Comparison of ENCODE assay signal across 8 mouse cellular contexts in the genomic region with DNA sequence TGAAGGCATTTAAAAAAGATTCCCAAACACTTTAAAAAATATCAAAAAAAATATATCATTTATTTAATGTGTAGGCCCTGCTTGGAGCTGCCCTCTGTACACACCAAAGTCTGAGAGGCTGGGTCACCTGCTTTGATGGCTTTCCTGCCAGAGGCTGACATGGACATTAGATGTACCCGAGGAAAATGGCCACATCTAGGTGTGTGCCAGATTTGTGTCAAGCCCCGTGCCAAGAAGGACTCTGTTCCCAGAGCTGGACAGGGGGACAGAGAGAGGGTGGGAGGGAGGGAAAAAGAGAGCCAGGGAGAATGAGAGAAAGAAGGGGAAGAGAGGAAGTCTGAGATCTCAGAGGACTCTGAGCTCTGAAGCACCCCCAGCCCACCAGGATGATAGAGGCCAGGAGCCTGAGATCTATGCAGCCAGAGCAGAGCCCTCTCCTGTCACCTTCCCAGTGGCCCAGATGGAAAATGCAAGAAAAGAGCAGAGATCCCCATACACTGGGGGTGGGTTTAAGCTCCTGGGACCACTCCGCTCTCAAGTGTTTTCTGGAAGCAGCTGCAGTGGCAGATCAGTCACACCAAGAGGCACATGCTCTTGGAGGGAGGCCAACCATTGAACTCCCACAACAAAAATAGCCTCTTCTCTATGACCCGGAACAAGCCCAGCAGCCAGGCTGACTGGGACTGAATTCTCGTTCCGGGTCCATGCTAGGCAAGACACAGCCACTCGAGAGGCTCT. TPM values are rescaled to one million over a fixed set of nuclear protein-coding genes. Genes with fewer than 3 reads are reported as not detected.
DNase-seq lines count a peak whose midpoint lies in the region; ATAC-seq lines count a peak whose summit lies in the region.

No protein-coding gene starts in this region.

- no peaks in the 10 kb centered on the region for H3K9me3 ChIP-seq in hindbrain, embryonic 15.5 days
- H3K9me3 ChIP-seq in midbrain, embryonic 15.5 days = no peaks in the 10 kb centered on the region

- no peaks in the 10 kb centered on the region for H3K27me3 ChIP-seq in hindbrain, embryonic 15.5 days
- H3K27me3 ChIP-seq in midbrain, embryonic 15.5 days (replicated peaks) = no peaks in the 10 kb centered on the region

- H3K36me3 ChIP-seq in hindbrain, embryonic 15.5 days = peaks cover 26% of the 10 kb centered on the region
- peaks cover 7% of the 10 kb centered on the region; the same call in 1 of the 2 replicates for H3K36me3 ChIP-seq in midbrain, embryonic 15.5 days (replicated peaks)

- 38% methylated on average over 7 of the region's 7 CpGs for WGBS in hindbrain, embryonic 15.5 days
- WGBS in midbrain, embryonic 15.5 days = 50% methylated on average over 7 of the region's 7 CpGs

- peaks cover 24% of the 10 kb centered on the region for H3K4me1 ChIP-seq in hindbrain, embryonic 15.5 days (replicated peaks)
- peaks cover 7% of the 10 kb centered on the region; the same call in 1 of the 2 replicates for H3K4me1 ChIP-seq in midbrain, embryonic 15.5 days

- DNase-seq in MN1 (ENCODE audit: low spot score) (peak; percentile 74), liver (no peak)
- peak; percentile 60 to 77 for DNase-seq in adrenal gland, postnatal 36 days
- DNase-seq in frontal cortex, postnatal 36 days (ENCODE audit: low spot score in 2 of 2) = peak; percentile 36 to 51
- peak; percentile 41 to 58 for DNase-seq in layer of hippocampus, postnatal 10 days (ENCODE audit: low spot score in 2 of 2)

- H3K27ac ChIP-seq in hindbrain, embryonic 15.5 days (replicated peaks) = peak overlapping the region; percentile 86
- peak overlapping the region; percentile 76 for H3K27ac ChIP-seq in midbrain, embryonic 15.5 days

- ATAC-seq in hindbrain, embryonic 15.5 days (ENCODE audit: low FRiP score, low read depth) = peak; percentile 84
- ATAC-seq in midbrain, embryonic 15.5 days (replicated peaks) = peak; percentile 70
- no peak for ATAC-seq in erythroid progenitor cell, adult 5-6 weeks (replicated peaks; ENCODE audit: low FRiP score, poor library complexity, severe bottlenecking)

- H3K4me2 ChIP-seq in hindbrain, embryonic 15.5 days = peak overlapping the region; percentile 15; the same call in 1 of the 2 replicates
- H3K4me2 ChIP-seq in midbrain, embryonic 15.5 days = no peak overlapping the region

- no peak overlapping the region for H3K4me3 ChIP-seq in hindbrain, embryonic 15.5 days
- no peak overlapping the region for H3K4me3 ChIP-seq in midbrain, embryonic 15.5 days

- H3K9ac ChIP-seq in hindbrain, embryonic 15.5 days = no peak overlapping the region
- H3K9ac ChIP-seq in midbrain, embryonic 15.5 days = no peak overlapping the region

RNA-seq across cellular contexts. Expression of a gene that starts 19.7 kb away (rescaled TPM):
- 1 to 10 TPM; 3.0 to 7.0 TPM for total RNA-seq in adrenal gland, postnatal 36 days (2021)
- polyA plus RNA-seq in hindbrain, embryonic 15.5 days (2015; fragmentation: Nextera tagmentation; extraction: Ambion mirVana) = 0.19 and 0.28 TPM in 2 replicates
- total RNA-seq in layer of hippocampus, postnatal 10 days (2021) = 1 to 10 TPM; 2.4 TPM
- polyA plus RNA-seq in midbrain, embryonic 15.5 days (2015; fragmentation: Nextera tagmentation; extraction: Ambion mirVana) = 0.26 and 0.61 TPM in 2 replicates
- not detected in 2 replicates for total RNA-seq in erythroid progenitor cell, adult 5-6 weeks (2015; ENCODE audit: low replicate concordance)
- total RNA-seq in erythroid progenitor cell, adult 5-6 weeks (2017; ENCODE audit: low replicate concordance) = not detected in 2 replicates

RNA-seq across cellular contexts. Expression of a gene that starts 21.4 kb away (rescaled TPM):
- 10 to 100 TPM; 46.0 to 65.8 TPM for total RNA-seq in adrenal gland, postnatal 36 days (2021)
- polyA plus RNA-seq in hindbrain, embryonic 15.5 days (2015; fragmentation: Nextera tagmentation; extraction: Ambion mirVana) = 8.2 and 9.9 TPM in 2 replicates
- total RNA-seq in layer of hippocampus, postnatal 10 days (2021) = 10 to 100 TPM; 55.8 to 57.4 TPM
- polyA plus RNA-seq in midbrain, embryonic 15.5 days (2015; fragmentation: Nextera tagmentation; extraction: Ambion mirVana) = 9.7 and 10.7 TPM in 2 replicates
- total RNA-seq in erythroid progenitor cell, adult 5-6 weeks (2015; ENCODE audit: low replicate concordance) = 10.1 and 17.3 TPM in 2 replicates
- total RNA-seq in erythroid progenitor cell, adult 5-6 weeks (2017; ENCODE audit: low replicate concordance) = 2.3 and 4.9 TPM in 2 replicates

RNA-seq across cellular contexts. Expression of a gene that starts 24.9 kb away (rescaled TPM):
- total RNA-seq in adrenal gland, postnatal 36 days (2021) = 1 to 10 TPM in 1 of 2 experiments, under 1 TPM in 1; 0.79 to 1.3 TPM
- 0.36 and 0.58 TPM in 2 replicates for polyA plus RNA-seq in hindbrain, embryonic 15.5 days (2015; fragmentation: Nextera tagmentation; extraction: Ambion mirVana)
- total RNA-seq in layer of hippocampus, postnatal 10 days (2021) = under 1 TPM; 0.69 to 0.98 TPM
- polyA plus RNA-seq in midbrain, embryonic 15.5 days (2015; fragmentation: Nextera tagmentation; extraction: Ambion mirVana) = 0.32 and 0.65 TPM in 2 replicates
- total RNA-seq in erythroid progenitor cell, adult 5-6 weeks (2015; ENCODE audit: low replicate concordance) = not detected in 2 replicates
- not detected in 2 replicates for total RNA-seq in erythroid progenitor cell, adult 5-6 weeks (2017; ENCODE audit: low replicate concordance)

RNA-seq across cellular contexts. Expression of a gene that starts 37.4 kb away (rescaled TPM):
- total RNA-seq in adrenal gland, postnatal 36 days (2021) = 10 to 100 TPM in 1 of 2 experiments, 1 to 10 TPM in 1; 9.5 to 12.9 TPM
- 37.7 and 49.9 TPM in 2 replicates for polyA plus RNA-seq in hindbrain, embryonic 15.5 days (2015; fragmentation: Nextera tagmentation; extraction: Ambion mirVana)
- total RNA-seq in layer of hippocampus, postnatal 10 days (2021) = 1 to 10 TPM; 4.6 to 5.0 TPM
- 35.2 and 41.0 TPM in 2 replicates for polyA plus RNA-seq in midbrain, embryonic 15.5 days (2015; fragmentation: Nextera tagmentation; extraction: Ambion mirVana)
- 0.72 and 2.9 TPM in 2 replicates for total RNA-seq in erythroid progenitor cell, adult 5-6 weeks (2015; ENCODE audit: low replicate concordance)
- total RNA-seq in erythroid progenitor cell, adult 5-6 weeks (2017; ENCODE audit: low replicate concordance) = 0.77 TPM in 1 of 2 replicates, not detected in the other

RNA-seq across cellular contexts. Expression of a gene that starts 42.1 kb away (rescaled TPM):
- 1 to 10 TPM in 1 of 2 experiments, not detected in 1; 2.4 TPM for total RNA-seq in adrenal gland, postnatal 36 days (2021)
- 0.51 TPM in 1 of 2 replicates, not detected in the other for polyA plus RNA-seq in hindbrain, embryonic 15.5 days (2015; fragmentation: Nextera tagmentation; extraction: Ambion mirVana)
- 1 to 10 TPM in 1 of 2 experiments, under 1 TPM in 1; 0.87 to 1.6 TPM for total RNA-seq in layer of hippocampus, postnatal 10 days (2021)
- polyA plus RNA-seq in midbrain, embryonic 15.5 days (2015; fragmentation: Nextera tagmentation; extraction: Ambion mirVana) = 0.49 and 0.53 TPM in 2 replicates
- total RNA-seq in erythroid progenitor cell, adult 5-6 weeks (2015; ENCODE audit: low replicate concordance) = not detected in 2 replicates
- total RNA-seq in erythroid progenitor cell, adult 5-6 weeks (2017; ENCODE audit: low replicate concordance) = not detected in 2 replicates
